ENCODE assay signal across 9 mouse cellular contexts in the genomic region with DNA sequence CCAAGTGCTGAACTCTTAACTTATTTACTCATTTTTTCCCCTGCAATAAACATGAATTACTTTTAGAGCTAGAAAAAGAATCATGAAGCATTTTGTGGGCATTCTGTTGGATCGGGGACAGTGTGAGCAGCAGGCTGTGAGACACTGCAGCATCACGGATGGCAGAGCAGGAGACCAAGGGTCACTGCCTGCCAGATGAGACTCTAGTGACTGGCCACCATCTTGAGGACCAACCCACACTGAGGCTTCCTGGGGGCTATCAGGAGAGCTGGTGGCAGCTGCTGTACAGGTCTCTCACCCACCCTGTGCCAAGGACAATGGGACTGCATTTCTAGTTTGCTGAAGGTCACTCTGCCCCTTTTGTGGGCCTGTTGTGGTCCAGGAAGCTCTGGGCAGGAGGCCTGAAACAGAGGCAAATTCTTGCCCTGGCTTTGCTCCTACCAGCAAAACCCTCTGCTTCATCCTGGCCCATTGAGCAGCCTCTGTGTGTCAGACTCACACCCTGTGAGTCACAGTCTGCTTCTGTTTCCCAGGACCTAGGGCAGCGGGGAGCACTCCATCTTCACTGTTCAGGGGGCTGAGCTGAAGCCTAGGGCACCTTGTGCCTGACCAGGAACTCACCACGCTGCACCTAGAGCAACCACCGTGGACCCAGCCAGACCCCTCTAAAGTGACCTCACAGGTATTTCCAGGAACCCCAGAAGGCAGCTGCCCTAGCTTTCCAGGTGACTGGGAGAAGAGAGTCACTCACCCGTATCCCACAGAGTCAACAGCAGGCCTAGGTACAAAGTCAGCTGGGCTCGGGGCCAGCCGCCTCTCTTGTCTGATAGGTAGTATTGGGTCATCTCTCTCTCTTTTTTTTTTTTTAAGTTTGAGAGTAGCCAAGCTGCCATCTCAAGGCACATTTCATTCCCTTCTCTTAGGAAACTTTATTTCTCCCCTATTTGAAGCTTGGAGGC. TPM values are rescaled to one million over a fixed set of nuclear protein-coding genes. Genes with fewer than 3 reads are reported as not detected.
DNase-seq lines count a peak whose midpoint lies in the region; ATAC-seq lines count a peak whose summit lies in the region.
"Had no signal": no experiment of that assay in that cellular context is flagged by ENCODE, and none has a peak within 500 bp of the region (broad histone marks: within the 10 kb centered on the region; RNA-seq: fewer than 3 reads in every experiment).

No protein-coding gene starts in this region.

- H3K4me2 ChIP-seq in hindbrain, embryonic 12.5 days (replicated peaks): no peak overlapping the region

- H3K4me3 ChIP-seq in hindbrain, embryonic 12.5 days: no peak overlapping the region

- no peak overlapping the region for H3K9ac ChIP-seq in hindbrain, embryonic 12.5 days

- no peaks in the 10 kb centered on the region for H3K27me3 ChIP-seq in hindbrain, embryonic 12.5 days

- peak overlapping the region; percentile 37; the same call in 1 of the 2 replicates for H3K27ac ChIP-seq in hindbrain, embryonic 12.5 days

- peaks cover 10% of the 10 kb centered on the region for H3K4me1 ChIP-seq in hindbrain, embryonic 12.5 days

- H3K36me3 ChIP-seq in hindbrain, embryonic 12.5 days: no peaks in the 10 kb centered on the region

- peak; percentile 25 for DNase-seq in urinary bladder, postnatal 14 days (ENCODE audit: low spot score)
- DNase-seq in urinary bladder, adult 18-20 months (ENCODE audit: low spot score in 2 of 2): no peak
- DNase-seq in kidney, postnatal 14 days: peak; percentile 92
- DNase-seq in thymus, postnatal 14 days: no peak
- no peak for DNase-seq in layer of hippocampus, postnatal 36 days
- DNase-seq in ovary, postnatal 14 days (ENCODE audit: low spot score): no peak

- no peaks in the 10 kb centered on the region for H3K9me3 ChIP-seq in hindbrain, embryonic 12.5 days (replicated peaks)

- 71% methylated on average over 8 of the region's 8 CpGs for WGBS in hindbrain, embryonic 12.5 days

- ATAC-seq in hindbrain, embryonic 12.5 days (ENCODE audit: low FRiP score): no peak
- ATAC-seq: inflammation-experienced regulatory T-cells, adult 6 months; lung, postnatal 0 days had no signal

RNA-seq across cellular contexts. Expression of a gene that starts 40.2 kb away (rescaled TPM):
- polyA plus RNA-seq in hindbrain, embryonic 12.5 days (2016; fragmentation: Nextera tagmentation; extraction: Ambion mirVana): 68.6 and 71.8 TPM in 2 replicates
- 10 to 100 TPM; 30.5 to 32.9 TPM for total RNA-seq in layer of hippocampus, postnatal 36 days (2021)

RNA-seq across cellular contexts. Expression of a gene that starts 56.9 kb away (rescaled TPM):
- polyA plus RNA-seq in hindbrain, embryonic 12.5 days (2016; fragmentation: Nextera tagmentation; extraction: Ambion mirVana): 9.5 and 9.7 TPM in 2 replicates
- total RNA-seq in layer of hippocampus, postnatal 36 days (2021): 1 to 10 TPM; 1.3 to 1.6 TPM

Comparison
In these comparisons a context has a peak if more than half of its experiments do, and no peak if none do; other contexts are left out.
1. DNase-seq: peak in urinary bladder, postnatal 14 days (single experiment) and kidney, postnatal 14 days (single experiment); none in urinary bladder, adult 18-20 months (0 of 2), thymus, postnatal 14 days (single experiment), layer of hippocampus, postnatal 36 days (0 of 2) and ovary, postnatal 14 days (single experiment).